Mouse (Mus musculus) retina, adult 2 months (tissue): Measurements from ENCODE around the gene Cep112.

Experiments used
- DNase-seq: peaks from one replicate; pipeline ENCODE4 v3.0.0-alpha.2; 2012; ENCODE audit warnings: low read depth, low spot score

Gene Cep112

GRCm38 (mm10) chr11:108447148-108447547, 22.2 kb downstream of the Cep112 start:
- DNase-seq, result no peak

GRCm38 (mm10) chr11:108449811-108450210, 24.8 kb downstream of the Cep112 start:
- peak; percentile 48 for DNase-seq

DNA sequence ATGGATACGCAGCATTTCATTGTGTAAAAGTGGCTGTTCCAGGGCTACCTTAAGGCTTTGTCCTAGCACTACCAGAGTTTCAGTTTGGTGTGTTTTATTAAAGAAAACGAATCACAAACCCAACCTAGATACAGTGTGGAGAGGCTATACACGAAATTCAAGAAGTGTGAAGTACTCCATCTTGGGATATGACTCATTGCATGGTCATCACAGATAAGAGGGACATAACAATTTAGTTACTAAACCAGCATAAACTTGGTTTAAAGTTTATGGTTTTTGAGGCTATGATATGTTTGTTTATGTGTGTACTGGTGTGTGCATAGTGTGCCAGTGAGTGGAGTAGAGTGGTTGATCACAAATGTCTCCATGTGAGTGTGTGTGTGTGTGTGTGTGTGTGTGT, 34.6 kb downstream of the Cep112 start:
- no peak for DNase-seq

DNA sequence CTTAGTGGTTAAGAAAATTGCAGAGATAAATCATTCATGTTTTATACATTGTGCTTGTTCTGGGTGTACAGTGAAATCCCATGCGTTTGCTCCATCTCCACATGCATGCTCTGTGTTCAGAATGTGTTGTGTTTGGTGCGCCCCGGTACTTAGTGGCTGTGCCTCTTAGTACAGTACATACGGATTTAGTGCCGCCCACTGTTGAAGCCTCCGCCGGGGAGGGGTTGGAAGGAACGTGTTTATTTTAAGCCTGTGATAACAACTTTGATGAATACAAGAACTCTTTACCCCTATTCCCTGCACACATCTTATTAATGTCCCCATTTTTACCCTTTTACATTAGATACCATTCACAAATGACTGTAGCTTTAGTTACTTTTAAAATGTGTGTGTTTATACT, 39.1 kb downstream of the Cep112 start:
- no peak for DNase-seq

- DNase-seq, result no peak
These were observed 39.8 kb downstream of the Cep112 start for GRCm38 (mm10) chr11:108464715-108465301.

- no peak for DNase-seq
These were observed 50.7 kb downstream of the Cep112 start for GRCm38 (mm10) chr11:108475738-108476137.

GRCm38 (mm10) chr11:108476226-108476625, 51.2 kb downstream of the Cep112 start:
- DNase-seq, result no peak

DNA sequence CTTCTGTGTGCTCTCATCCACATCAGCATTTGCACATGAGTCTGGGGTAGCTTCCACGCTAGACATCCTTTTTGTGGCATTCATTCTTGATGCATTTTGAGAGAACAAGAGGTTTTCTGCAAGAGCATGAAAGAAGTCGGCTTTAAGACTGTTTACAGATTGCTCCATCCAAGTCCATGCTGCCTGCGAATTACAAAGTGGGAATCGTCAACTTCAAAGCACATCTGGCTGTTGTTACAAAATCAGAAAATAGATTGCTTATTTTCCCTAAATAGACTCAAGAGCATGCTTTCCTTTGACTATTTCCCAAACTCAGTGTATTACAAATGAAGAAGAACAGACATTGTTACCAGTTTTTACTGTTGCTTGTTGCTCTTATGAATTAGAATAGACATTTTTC, 59.0 kb downstream of the Cep112 start:
- DNase-seq, result no peak

DNA sequence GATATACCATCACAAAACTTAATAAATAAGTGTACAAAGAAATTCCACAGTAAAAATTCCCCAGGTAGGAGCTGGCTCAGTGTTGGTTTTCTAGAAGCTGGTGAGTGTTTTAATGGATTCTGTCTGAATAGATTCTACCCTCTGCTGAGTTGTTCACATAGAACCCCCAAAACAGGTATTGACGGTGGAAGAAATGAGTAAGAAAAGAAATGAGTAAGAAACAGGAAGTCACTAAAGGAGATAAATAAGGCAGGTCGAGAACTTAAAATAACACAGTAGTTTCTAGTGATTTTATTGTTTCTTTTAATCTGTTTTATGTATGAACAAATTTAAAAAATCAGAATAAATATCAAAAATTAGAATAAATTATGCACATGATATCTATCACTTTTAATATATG, 63.3 kb downstream of the Cep112 start:
- DNase-seq, result no peak

DNA sequence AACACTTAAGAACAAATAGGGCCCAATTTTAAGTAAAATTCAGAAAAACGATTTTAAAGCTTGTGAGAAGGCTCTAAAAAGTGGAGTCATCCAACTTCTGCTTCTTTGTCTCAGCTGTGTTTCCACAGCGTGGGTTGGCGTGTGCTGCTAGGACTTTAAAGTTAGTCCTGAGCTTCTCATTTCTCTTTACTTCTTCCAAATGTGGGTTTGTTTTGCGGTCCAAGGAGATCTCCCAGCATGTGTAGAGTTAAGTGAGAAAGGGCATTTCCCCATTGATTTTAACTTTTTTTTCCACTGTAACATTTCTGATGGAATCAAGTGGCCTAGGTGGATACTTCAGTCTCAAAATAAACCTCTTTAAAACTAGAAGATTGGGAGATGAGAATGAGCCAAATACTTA, 64.9 kb downstream of the Cep112 start:
- DNase-seq, result no peak

DNA sequence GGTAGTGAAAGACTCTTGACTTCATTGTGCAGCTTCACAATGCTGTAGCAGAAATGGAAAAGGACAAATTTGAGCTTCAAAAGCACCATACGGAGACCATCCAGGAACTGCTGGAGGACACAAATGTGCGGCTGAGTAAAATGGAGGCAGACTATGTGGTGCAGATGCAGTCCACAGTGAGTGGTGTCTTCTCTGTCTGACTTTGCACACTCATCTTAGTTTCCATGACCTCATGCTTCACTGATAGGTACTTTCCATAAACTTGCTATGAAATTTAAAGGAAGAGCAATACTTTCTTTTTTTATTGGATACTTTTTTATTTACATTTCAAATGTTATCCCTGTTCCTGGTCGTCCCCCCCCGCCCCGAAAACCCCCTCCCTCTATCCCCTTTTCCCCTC, 83.2 kb downstream of the Cep112 start:
- no peak for DNase-seq

- no peak for DNase-seq
These were observed 102.9 kb downstream of the Cep112 start for GRCm38 (mm10) chr11:108527725-108528363.

GRCm38 (mm10) chr11:108532901-108533300, 107.9 kb downstream of the Cep112 start:
- no peak for DNase-seq

GRCm38 (mm10) chr11:108534014-108534413, 109.0 kb downstream of the Cep112 start:
- no peak for DNase-seq

DNA sequence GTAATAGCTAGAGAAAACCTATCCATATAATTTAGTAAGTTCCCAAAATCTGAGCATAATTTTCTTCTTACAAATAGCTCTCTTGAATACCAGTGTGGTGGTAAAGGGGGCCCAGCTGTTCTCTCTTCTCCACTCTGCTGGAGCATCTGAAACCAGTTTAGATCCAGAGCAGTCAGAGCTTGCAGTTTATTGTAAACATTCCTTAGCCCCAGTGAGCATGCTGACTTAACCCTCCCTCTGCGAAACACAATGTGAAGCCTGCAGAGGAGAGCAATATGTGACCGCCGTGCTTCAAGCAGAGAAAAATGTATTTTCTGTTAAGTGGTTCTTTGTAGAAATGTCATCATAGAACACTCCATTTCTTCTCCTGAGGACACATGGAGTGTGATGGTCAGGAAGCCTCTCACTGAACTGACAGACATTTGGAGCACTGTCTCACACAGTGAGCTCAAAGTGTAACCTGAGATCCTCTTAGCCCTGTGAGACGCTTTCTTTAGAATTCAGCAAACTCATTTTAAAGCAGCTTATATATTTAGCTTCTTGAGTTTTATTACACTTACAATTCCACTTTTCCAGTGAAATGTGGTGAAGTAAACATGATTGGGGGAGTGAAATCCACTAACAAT, 128.1 kb downstream of the Cep112 start:
- DNase-seq, result no peak

DNA sequence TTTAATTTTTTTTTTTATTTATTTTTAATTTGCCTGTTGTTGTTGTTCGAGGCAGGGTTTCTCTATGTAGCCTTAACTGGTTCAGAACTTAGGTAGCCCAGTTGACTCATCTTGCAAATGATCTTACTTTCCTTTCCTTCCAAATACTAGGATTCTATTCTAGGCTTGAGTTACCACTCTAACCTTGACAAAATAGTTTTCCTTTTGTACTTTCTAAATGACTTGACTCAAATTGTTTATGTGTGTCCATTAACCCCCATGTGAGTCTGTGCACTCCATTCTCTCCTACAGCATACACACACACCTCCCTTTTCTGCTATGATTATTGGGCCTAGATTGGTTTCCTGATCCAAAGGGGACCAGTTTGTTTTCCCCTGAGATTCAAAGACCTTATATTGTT, 128.9 kb downstream of the Cep112 start:
- no peak for DNase-seq

DNA sequence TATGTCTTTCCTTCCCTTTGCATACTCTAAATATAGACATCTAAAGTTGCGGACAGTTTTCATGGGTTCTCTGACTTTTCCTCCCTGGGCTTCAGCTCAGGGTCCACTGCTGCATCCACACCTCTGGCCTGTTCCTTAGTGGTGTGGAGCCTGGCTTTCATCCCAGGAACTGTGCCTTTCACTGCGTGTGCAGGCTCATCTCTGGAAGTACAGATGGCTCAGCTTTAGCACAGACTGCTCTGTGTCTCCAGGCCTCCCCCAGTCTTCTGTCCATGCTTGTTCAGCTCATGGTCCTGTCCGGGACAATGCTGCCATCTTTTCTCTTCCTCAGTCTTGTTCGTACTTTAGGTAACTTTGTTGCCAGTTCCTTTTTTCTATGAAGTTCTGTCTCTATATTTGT, 133.6 kb downstream of the Cep112 start:
- no peak for DNase-seq

- no peak for DNase-seq
These were observed 134.5 kb downstream of the Cep112 start for GRCm38 (mm10) chr11:108559506-108559905.

- DNase-seq, result no peak
These were observed 137.1 kb downstream of the Cep112 start for GRCm38 (mm10) chr11:108562076-108562475.

DNA sequence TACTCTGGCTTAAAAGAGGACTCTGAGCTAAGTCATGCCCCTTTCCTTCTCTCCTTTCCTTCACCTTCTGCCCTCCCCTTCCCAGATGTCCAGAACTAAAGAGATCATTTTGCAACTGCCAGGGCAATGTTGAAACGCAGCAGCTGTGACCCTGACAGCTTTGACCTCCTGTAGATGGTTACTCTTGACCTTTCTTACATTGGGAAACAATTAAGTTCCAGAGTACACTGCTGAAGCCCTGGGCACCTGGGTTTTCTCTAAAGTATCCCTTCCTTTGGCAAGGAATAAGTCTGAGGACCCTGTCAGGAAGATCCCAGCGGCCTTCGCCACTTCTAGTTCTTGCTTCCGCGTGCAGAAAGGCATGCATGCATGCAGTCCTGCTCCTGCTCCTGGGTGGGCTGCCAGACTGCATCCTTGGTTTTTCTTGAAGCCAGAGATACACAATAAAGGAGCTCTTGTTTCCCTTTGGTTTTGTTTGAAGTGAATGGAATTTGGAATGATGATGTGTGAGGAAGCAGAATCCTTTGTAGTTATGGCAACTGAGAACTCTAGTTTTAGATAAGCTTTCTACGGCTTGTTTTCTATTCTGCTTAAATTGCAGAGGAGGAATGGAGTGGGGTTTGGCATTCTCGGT, 161.7 kb downstream of the Cep112 start:
- no peak for DNase-seq

DNA sequence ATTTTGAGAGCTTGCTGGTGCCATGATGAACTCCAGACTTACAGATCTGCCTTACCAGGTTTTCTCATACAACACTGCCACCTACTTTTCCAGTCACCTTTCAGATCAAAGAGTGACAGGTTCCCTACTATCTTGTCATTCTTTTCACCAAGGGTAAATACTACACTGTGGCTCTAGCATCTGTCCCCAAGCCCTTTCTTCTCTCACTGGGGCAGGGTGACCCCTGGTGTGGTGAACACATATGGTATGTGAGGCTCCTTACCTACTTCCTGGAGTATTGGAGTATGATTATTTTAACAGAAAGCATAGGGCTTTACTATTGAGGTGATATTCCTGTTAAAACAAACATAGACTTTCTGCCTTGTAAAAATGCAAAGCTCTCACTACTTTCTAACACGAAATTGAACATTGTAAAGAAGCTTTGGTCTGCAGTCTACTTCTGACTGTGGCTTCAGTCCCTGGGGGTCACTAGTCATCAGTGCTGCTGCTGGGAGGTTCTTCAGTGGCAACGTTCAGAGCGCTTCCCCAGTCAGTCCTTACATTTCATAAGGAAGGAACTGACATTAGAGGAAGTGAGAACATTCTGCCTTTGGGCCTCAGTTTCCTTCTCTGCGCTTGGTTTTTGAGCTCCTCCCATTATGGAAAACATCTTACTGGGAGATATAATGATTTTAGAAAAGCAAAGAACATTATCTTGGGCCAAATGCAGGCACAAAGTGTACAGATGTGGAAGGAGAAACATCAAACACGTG, 168.4 kb downstream of the Cep112 start:
- DNase-seq, result no peak

DNA sequence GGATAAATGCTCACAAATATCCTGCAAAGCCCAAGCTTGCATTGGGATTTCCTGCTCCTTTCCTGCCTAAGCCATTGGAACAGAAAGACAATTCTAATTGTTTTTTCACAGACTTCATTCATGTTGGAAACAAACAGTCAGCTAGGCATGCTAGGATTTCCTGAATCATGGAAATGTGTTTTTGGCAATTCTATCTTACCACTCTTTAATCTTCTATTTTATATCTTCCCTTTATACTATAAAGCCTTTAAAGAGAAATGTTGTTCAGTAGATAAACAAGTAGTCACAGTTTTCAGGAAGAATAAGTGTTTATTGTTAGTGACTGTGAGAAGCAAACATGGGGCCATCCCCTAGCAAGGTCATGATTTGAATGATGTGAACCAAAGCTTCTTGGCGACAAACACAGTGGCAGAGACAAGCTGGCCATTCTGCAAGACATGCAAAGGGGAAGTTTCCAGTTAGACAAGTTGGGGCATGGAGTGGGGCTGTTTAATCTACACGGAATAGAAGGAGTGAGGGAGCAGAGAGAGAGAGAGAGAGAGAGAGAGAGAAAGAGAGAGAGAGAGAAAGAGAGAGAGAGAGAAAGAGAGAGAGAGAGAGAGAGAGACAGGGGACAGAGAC, 169.1 kb downstream of the Cep112 start:
- DNase-seq, result no peak
